Comparison of ENCODE assay signal across 8 mouse cellular contexts in genomic region chr9:72883940-72884339, GRCm38 (mm10). TPM values are rescaled to one million over a fixed set of nuclear protein-coding genes. Genes with fewer than 3 reads are reported as not detected.
DNase-seq lines count a peak whose midpoint lies in the region; ATAC-seq and TF ChIP-seq lines count a peak whose summit lies in the region.

No protein-coding gene starts in this region.

- peak; percentile 24; the same call in 1 of the 2 replicates for ATAC-seq in heart, postnatal 0 days (ENCODE audit: insufficient read depth, low read depth)
- peak; percentile 72 for ATAC-seq in megakaryocyte, adult 5-6 weeks (ENCODE audit: poor library complexity, severe bottlenecking)
- ATAC-seq in stomach, embryonic 15.5 days (ENCODE audit: insufficient read depth, low FRiP score, low read depth), result 0 out of 2 replicates have a peak, but pooled peaks have one; percentile 47

- no peak overlapping the region for H3K4me2 ChIP-seq in heart, postnatal 0 days (ENCODE audit: low read depth, low read length)
- H3K4me2 ChIP-seq in stomach, embryonic 15.5 days, result no peak overlapping the region

- no peaks in the 10 kb centered on the region for H3K36me3 ChIP-seq in heart, postnatal 0 days (replicated peaks; ENCODE audit: control insufficient read depth, insufficient read depth, low read length)
- no peaks in the 10 kb centered on the region for H3K36me3 ChIP-seq in stomach, embryonic 15.5 days

- no peaks in the 10 kb centered on the region for H3K9me3 ChIP-seq in heart, postnatal 0 days (replicated peaks; ENCODE audit: control insufficient read depth, low read length)
- H3K9me3 ChIP-seq in stomach, embryonic 15.5 days, result no peaks in the 10 kb centered on the region

- no peak overlapping the region for H3K4me3 ChIP-seq in gastrocnemius, adult 2 months
- no peak overlapping the region for H3K4me3 ChIP-seq in cortical plate, adult 2 months (ENCODE audit: insufficient read depth, low read length)
- no peak overlapping the region for H3K4me3 ChIP-seq in heart, postnatal 0 days (ENCODE audit: low read depth, low read length)
- H3K4me3 ChIP-seq in stomach, embryonic 15.5 days (replicated peaks), result no peak overlapping the region

- no peak overlapping the region for H3K27ac ChIP-seq in gastrocnemius, adult 2 months
- no peak overlapping the region for H3K27ac ChIP-seq in cortical plate, adult 2 months (ENCODE audit: insufficient read depth, low read length)
- no peak overlapping the region for H3K27ac ChIP-seq in heart, postnatal 0 days (ENCODE audit: low read depth)
- no peak overlapping the region for H3K27ac ChIP-seq in stomach, embryonic 15.5 days

- intact Hi-C loops in gastrocnemius, adult 2 months (cut with DNase I), result loop anchor here (1.0 to 10.0 kb wide), 3 partner anchors 77 to 429 kb away; partner anchors contain the start of gene Prtg

- WGBS in heart, postnatal 0 days, result 9% methylated on average over 3 of the region's 3 CpGs
- WGBS in stomach, embryonic 15.5 days, result 7% methylated on average over 3 of the region's 3 CpGs

- DNase-seq in gastrocnemius, adult 2 months, result peak; percentile 38
- DNase-seq in gastrocnemius, postnatal 25 days, result no peak
- DNase-seq in NIH3T3 (ENCODE audit: low read depth), result peak; percentile 80
- DNase-seq in heart, postnatal 0 days (ENCODE audit: low spot score), result peak; percentile 77
- DNase-seq in kidney, postnatal 36 days, result peak; percentile 48 to 58

- peaks cover 2% of the 10 kb centered on the region; the same call in 1 of the 2 replicates for H3K4me1 ChIP-seq in cortical plate, adult 2 months (ENCODE audit: control insufficient read depth, insufficient read depth, low read length)
- peaks cover 16% of the 10 kb centered on the region for H3K4me1 ChIP-seq in heart, postnatal 0 days (ENCODE audit: control insufficient read depth, insufficient read depth)
- peaks cover 15% of the 10 kb centered on the region for H3K4me1 ChIP-seq in stomach, embryonic 15.5 days

- TF ChIP-seq CTCF in gastrocnemius, adult 2 months (IDR thresholded peaks at IDR 0.05), result peak; percentile 89
- peak; percentile 90 for TF ChIP-seq CTCF in cortical plate, adult 2 months (IDR thresholded peaks at IDR 0.05; ENCODE audit: extremely low read depth, insufficient read depth, low read length)
- TF ChIP-seq CTCF in heart, postnatal 0 days (IDR thresholded peaks at IDR 0.05; ENCODE audit: low read depth), result peak; percentile 91

- no peak for TF ChIP-seq EP300 in heart, postnatal 0 days (IDR thresholded peaks at IDR 0.05; ENCODE audit: low read depth)

- no peak for TF ChIP-seq POLR2A in cortical plate, adult 2 months (IDR thresholded peaks at IDR 0.05; ENCODE audit: extremely low read depth, insufficient read depth, low read length)

- no peak overlapping the region for H3K9ac ChIP-seq in heart, postnatal 0 days (replicated peaks; ENCODE audit: low read depth, low read length)
- H3K9ac ChIP-seq in stomach, embryonic 15.5 days, result no peak overlapping the region

- no peaks in the 10 kb centered on the region for H3K27me3 ChIP-seq in heart, postnatal 0 days (ENCODE audit: control insufficient read depth, insufficient read depth, low read length)
- no peaks in the 10 kb centered on the region for H3K27me3 ChIP-seq in stomach, embryonic 15.5 days (replicated peaks)

RNA-seq across cellular contexts. Expression of gene Pygo1, which starts 41.5 kb away (rescaled TPM):
- total RNA-seq in gastrocnemius, adult 2 months (2021), result 10 to 100 TPM; 11.6 to 15.4 TPM
- total RNA-seq in gastrocnemius, postnatal 25 days (2021), result 1 to 10 TPM; 6.9 to 8.3 TPM
- 7.7 and 8.5 TPM in 2 replicates for polyA plus RNA-seq in cortical plate, adult 2 months (2012; rRNA removed)
- 1.9 and 2.2 TPM in 2 replicates for total RNA-seq in heart, postnatal 0 days (2014; rRNA removed; ENCODE audit: low replicate concordance)
- polyA plus RNA-seq in heart, postnatal 0 days (2015; fragmentation: Nextera tagmentation; extraction: Ambion mirVana), result 1.5 and 1.6 TPM in 2 replicates
- not detected in 2 replicates for total RNA-seq in megakaryocyte, adult 5-6 weeks (2015)
- not detected in 2 replicates for total RNA-seq in megakaryocyte, adult 5-6 weeks (2017)
- 3.4 and 3.5 TPM in 2 replicates for polyA plus RNA-seq in stomach, embryonic 15.5 days (2015; fragmentation: Nextera tagmentation; extraction: Ambion mirVana)
